ENCODE assay signal across 10 mouse cellular contexts in the genomic region with DNA sequence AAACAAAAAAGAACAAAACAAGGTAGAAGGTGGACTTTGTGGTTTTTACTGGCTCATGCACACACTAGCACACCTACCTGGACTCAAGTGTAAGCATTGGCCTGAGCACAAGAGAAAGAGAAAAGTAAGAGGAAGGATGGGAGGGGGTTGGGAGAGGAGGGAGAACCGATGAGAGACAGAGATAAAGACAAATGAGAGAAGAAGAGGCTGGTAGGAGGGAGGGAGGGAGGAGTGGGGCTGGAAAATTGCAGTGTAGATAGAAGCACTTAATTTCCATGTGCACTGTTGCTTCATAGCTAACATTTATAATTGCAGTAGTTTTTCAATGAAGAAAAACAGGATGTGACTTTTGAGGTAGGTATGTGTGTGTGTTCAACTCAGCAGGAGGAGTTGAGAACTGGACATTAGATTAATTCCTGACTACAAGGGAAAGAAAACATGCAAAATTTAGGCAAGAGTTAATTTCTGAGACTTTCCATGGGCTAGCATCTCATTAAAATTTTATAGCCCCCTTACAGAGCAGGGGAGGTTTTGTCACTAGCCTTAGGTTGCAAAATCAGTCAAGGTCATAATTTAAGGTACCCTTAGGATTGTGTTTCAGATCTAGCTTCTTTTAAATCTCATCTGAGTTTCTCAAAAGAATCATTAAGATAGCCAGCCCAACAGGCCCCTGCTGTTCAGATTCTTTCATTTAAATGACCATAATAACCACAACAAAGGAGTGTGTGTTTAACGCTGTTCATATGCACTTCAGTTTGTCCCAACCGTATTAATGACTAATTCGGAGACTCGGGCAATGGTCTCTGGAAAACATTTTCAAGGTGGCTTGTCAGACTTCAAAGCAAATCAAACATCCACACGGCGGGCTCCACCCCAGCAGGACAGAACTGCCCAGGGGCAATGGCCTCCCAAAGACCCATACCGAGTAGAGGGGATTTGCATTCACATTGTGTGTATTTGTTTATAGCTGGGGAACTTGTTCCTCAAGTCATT.
DNase-seq lines count a peak whose midpoint lies in the region; ATAC-seq and TF ChIP-seq lines count a peak whose summit lies in the region.
"Had no signal": no experiment of that assay in that cellular context is flagged by ENCODE, and none has a peak within 500 bp of the region (broad histone marks: within the 10 kb centered on the region; RNA-seq: fewer than 3 reads in every experiment).

No protein-coding gene starts in this region.

- no peaks in the 10 kb centered on the region for H3K9me3 ChIP-seq in kidney, postnatal 0 days (replicated peaks; ENCODE audit: low read length)
- H3K9me3 ChIP-seq in forebrain, embryonic 12.5 days, result no peaks in the 10 kb centered on the region
- no peaks in the 10 kb centered on the region for H3K9me3 ChIP-seq in limb, embryonic 11.5 days (ENCODE audit: control insufficient read depth, low read length)
- no peaks in the 10 kb centered on the region for H3K9me3 ChIP-seq in neural tube, embryonic 15.5 days (replicated peaks)

- no peaks in the 10 kb centered on the region for H3K27me3 ChIP-seq in kidney, postnatal 0 days (ENCODE audit: insufficient read depth, low read length)
- peaks cover 17% of the 10 kb centered on the region; the same call in 1 of the 2 replicates for H3K27me3 ChIP-seq in forebrain, embryonic 12.5 days
- H3K27me3 ChIP-seq in limb, embryonic 11.5 days (ENCODE audit: control insufficient read depth, insufficient read depth, low read length), result no peaks in the 10 kb centered on the region
- no peaks in the 10 kb centered on the region for H3K27me3 ChIP-seq in neural tube, embryonic 15.5 days (replicated peaks)

- ATAC-seq in kidney, postnatal 0 days (replicated peaks; ENCODE audit: low FRiP score, low read depth), result no peak
- peak; percentile 17; the same call in 1 of the 2 replicates for ATAC-seq in forebrain, embryonic 12.5 days (ENCODE audit: low FRiP score)
- ATAC-seq in limb, embryonic 11.5 days (ENCODE audit: insufficient number of reproducible peaks, low FRiP score, low TSS enrichment, low read depth), result peak; percentile 82
- no peak for ATAC-seq in neural tube, embryonic 15.5 days (ENCODE audit: low FRiP score)
- ATAC-seq in frontal cortex, adult (ENCODE audit: low TSS enrichment), result no peak

- peak overlapping the region; percentile 28 for H3K4me2 ChIP-seq in kidney, postnatal 0 days (ENCODE audit: low read length)
- H3K4me2 ChIP-seq in forebrain, embryonic 12.5 days, result peak overlapping the region; percentile 37
- no peak overlapping the region for H3K4me2 ChIP-seq in limb, embryonic 11.5 days (ENCODE audit: low read depth, severe bottlenecking)
- peak overlapping the region; percentile 40 for H3K4me2 ChIP-seq in neural tube, embryonic 15.5 days

- no peaks in the 10 kb centered on the region for H3K4me1 ChIP-seq in kidney, postnatal 0 days (replicated peaks; ENCODE audit: insufficient read depth, low read length)
- H3K4me1 ChIP-seq in forebrain, embryonic 12.5 days, result peaks cover 13% of the 10 kb centered on the region
- peaks cover 14% of the 10 kb centered on the region for H3K4me1 ChIP-seq in limb, embryonic 11.5 days (ENCODE audit: control insufficient read depth, insufficient read depth, low read length)
- H3K4me1 ChIP-seq in neural tube, embryonic 15.5 days, result peaks cover 9% of the 10 kb centered on the region

- 12% methylated on average over 8 of the region's 8 CpGs for WGBS in kidney, postnatal 0 days
- WGBS in forebrain, embryonic 12.5 days, result 8% methylated on average over 8 of the region's 8 CpGs
- under 1% methylated on average over 8 of the region's 8 CpGs for WGBS in limb, embryonic 11.5 days
- WGBS in neural tube, embryonic 15.5 days, result 7% methylated on average over 8 of the region's 8 CpGs

- no peak overlapping the region for H3K4me3 ChIP-seq in kidney, postnatal 0 days (replicated peaks; ENCODE audit: low read depth, low read length)
- H3K4me3 ChIP-seq in forebrain, embryonic 12.5 days (replicated peaks), result no peak overlapping the region
- H3K4me3 ChIP-seq in limb, embryonic 11.5 days (ENCODE audit: low read depth, low read length), result no peak overlapping the region
- no peak overlapping the region for H3K4me3 ChIP-seq in neural tube, embryonic 15.5 days (replicated peaks)
- H3K4me3 ChIP-seq: erythroblast, embryonic 14.5 days had no signal

- no peaks in the 10 kb centered on the region for H3K36me3 ChIP-seq in kidney, postnatal 0 days (ENCODE audit: insufficient read depth, low read length)
- no peaks in the 10 kb centered on the region for H3K36me3 ChIP-seq in forebrain, embryonic 12.5 days (replicated peaks)
- H3K36me3 ChIP-seq in limb, embryonic 11.5 days (ENCODE audit: control insufficient read depth, insufficient read depth, low read length), result no peaks in the 10 kb centered on the region
- H3K36me3 ChIP-seq in neural tube, embryonic 15.5 days, result no peaks in the 10 kb centered on the region

- H3K27ac ChIP-seq in kidney, postnatal 0 days, result no peak overlapping the region
- no peak overlapping the region for H3K27ac ChIP-seq in forebrain, embryonic 12.5 days
- H3K27ac ChIP-seq in limb, embryonic 11.5 days (replicated peaks; ENCODE audit: low read depth, low read length), result peak overlapping the region; percentile 64
- no peak overlapping the region for H3K27ac ChIP-seq in neural tube, embryonic 15.5 days (replicated peaks)

- DNase-seq in kidney, postnatal 0 days (ENCODE audit: low spot score), result no peak
- DNase-seq in kidney, adult 9 months, result no peak
- peak; percentile 79 for DNase-seq in limb, embryonic 11.5 days (ENCODE audit: low spot score)
- DNase-seq in thymus, postnatal 14 days, result no peak
- DNase-seq in frontal cortex, postnatal 10 days (ENCODE audit: low spot score in 2 of 2), result no peak
- DNase-seq: heart, postnatal 36 days had no signal

- no peak for TF ChIP-seq CTCF in kidney, postnatal 0 days (IDR thresholded peaks at IDR 0.05; ENCODE audit: low read depth)

- H3K9ac ChIP-seq in kidney, postnatal 0 days (ENCODE audit: low read depth, low read length), result no peak overlapping the region
- no peak overlapping the region for H3K9ac ChIP-seq in forebrain, embryonic 12.5 days
- no peak overlapping the region for H3K9ac ChIP-seq in limb, embryonic 11.5 days (ENCODE audit: low read length)
- no peak overlapping the region for H3K9ac ChIP-seq in neural tube, embryonic 15.5 days (replicated peaks)

Comparison
In these comparisons a context has a peak if more than half of its experiments do, and no peak if none do; other contexts are left out.
1. ATAC-seq: peak in forebrain, embryonic 12.5 days (single experiment) and limb, embryonic 11.5 days (single experiment); none in kidney, postnatal 0 days (single experiment), neural tube, embryonic 15.5 days (single experiment) and frontal cortex, adult (single experiment).